Mouse (Mus musculus) MEL (cell line): ENCODE measurements around the gene Rfx5. TPM values are rescaled to one million over a fixed set of nuclear protein-coding genes. Genes with fewer than 3 reads are reported as not detected.

Experiments used
- polyA plus RNA-seq, 2 experiments: library from polyadenylated mRNA; stranded (reverse) in 1 of 2; unstranded in 1 of 2; fragments of >175 nt in 1 of 2; fragments of >200 nt in 1 of 2; gene quantifications; 2 replicates each; pipeline versions ENCODE4 v1.2.1 to v1.2.4; 2012; ENCODE audit warnings: low replicate concordance in 2 of 2, low read depth in 1 of 2; ENCODE audit not compliant: insufficient read length in 2 of 2, insufficient read depth in 1 of 2, missing spikeins in 1 of 2
- total RNA-seq: library from RNA; depleted of rRNA; stranded (reverse); fragments of 300-350 nt; gene quantifications from 2 replicates; pipeline ENCODE4 v1.2.3, GENCODE M21; 2012; rRNA removed

The Rfx5 gene
- total and polyA plus RNA-seq, 3 experiments: 10.0 to 19.4 TPM; not detected in 1

Other genes with a start within 250 kb of the Rfx5 start
- 0.04 and 0.07 TPM in 2 replicates for gene Cgn, start 167.6 kb upstream of the Rfx5 start, total RNA-seq
- under 1 TPM in 1 of 2 experiments, not detected in 1; 0.86 TPM for gene Cgn, start 167.6 kb upstream of the Rfx5 start, polyA plus RNA-seq
- gene Pogz, start 116.5 kb upstream of the Rfx5 start, total RNA-seq: 10.6 and 12.9 TPM in 2 replicates
- 10 to 100 TPM in 1 of 2 experiments, not detected in 1; 31.6 TPM for gene Pogz, start 116.5 kb upstream of the Rfx5 start, polyA plus RNA-seq
- gene Psmb4, start 67.1 kb upstream of the Rfx5 start, total RNA-seq: 890 and 977 TPM in 2 replicates
- gene Psmb4, start 67.1 kb upstream of the Rfx5 start, polyA plus RNA-seq: 100 to 1,000 TPM; 826 to 964 TPM
- 109 and 179 TPM in 2 replicates for gene Selenbp1, start 21.0 kb upstream of the Rfx5 start, total RNA-seq
- gene Selenbp1, start 21.0 kb upstream of the Rfx5 start, polyA plus RNA-seq: 100 to 1,000 TPM in 1 of 2 experiments, not detected in 1; 365 TPM
- gene Pi4kb, start 20.7 kb downstream of the Rfx5 start, total RNA-seq: 45.0 and 45.1 TPM in 2 replicates
- 10 to 100 TPM in 1 of 2 experiments, not detected in 1; 56.7 TPM for gene Pi4kb, start 20.7 kb downstream of the Rfx5 start, polyA plus RNA-seq
- gene Zfp687, start 61.4 kb downstream of the Rfx5 start, total RNA-seq: 14.5 and 16.2 TPM in 2 replicates
- 10 to 100 TPM in 1 of 2 experiments, not detected in 1; 36.6 TPM for gene Zfp687, start 61.4 kb downstream of the Rfx5 start, polyA plus RNA-seq
- 631 and 709 TPM in 2 replicates for gene Psmd4, start 88.5 kb downstream of the Rfx5 start, total RNA-seq
- 100 to 1,000 TPM in 1 of 2 experiments, not detected in 1; 816 TPM for gene Psmd4, start 88.5 kb downstream of the Rfx5 start, polyA plus RNA-seq
- gene Pip5k1a, start 152.9 kb downstream of the Rfx5 start, total RNA-seq: 47.7 and 48.6 TPM in 2 replicates
- gene Pip5k1a, start 152.9 kb downstream of the Rfx5 start, polyA plus RNA-seq: 100 to 1,000 TPM; 103 to 322 TPM
- 117 and 128 TPM in 2 replicates for gene Vps72, start 156.9 kb downstream of the Rfx5 start, total RNA-seq
- 100 to 1,000 TPM; 266 to 416 TPM for gene Vps72, start 156.9 kb downstream of the Rfx5 start, polyA plus RNA-seq
- gene Tmod4, start 170.4 kb downstream of the Rfx5 start, total RNA-seq: 1.6 and 3.1 TPM in 2 replicates
- 1 to 10 TPM in 1 of 2 experiments, not detected in 1; 5.4 TPM for gene Tmod4, start 170.4 kb downstream of the Rfx5 start, polyA plus RNA-seq
- 71.8 and 93.1 TPM in 2 replicates for gene Scnm1, start 179.9 kb downstream of the Rfx5 start, total RNA-seq
- gene Scnm1, start 179.9 kb downstream of the Rfx5 start, polyA plus RNA-seq: 100 to 1,000 TPM in 1 of 2 experiments, not detected in 1; 104 TPM
- 22.1 and 22.7 TPM in 2 replicates for gene Lysmd1, start 180.0 kb downstream of the Rfx5 start, total RNA-seq
- 100 to 1,000 TPM in 1 of 2 experiments, 10 to 100 TPM in 1; 22.9 to 102 TPM for gene Lysmd1, start 180.0 kb downstream of the Rfx5 start, polyA plus RNA-seq
- 3.1 and 4.5 TPM in 2 replicates for gene Tnfaip8l2, start 188.3 kb downstream of the Rfx5 start, total RNA-seq
- 1 to 10 TPM in 1 of 2 experiments, not detected in 1; 5.8 TPM for gene Tnfaip8l2, start 188.3 kb downstream of the Rfx5 start, polyA plus RNA-seq
- 0.35 and 0.69 TPM in 2 replicates for gene Sema6c, start 206.4 kb downstream of the Rfx5 start, total RNA-seq
- gene Sema6c, start 206.4 kb downstream of the Rfx5 start, polyA plus RNA-seq: 1 to 10 TPM in 1 of 2 experiments, not detected in 1; 3.2 TPM